Mouse (Mus musculus): ENCODE data around the gene Col25a1. TPM values are rescaled to one million over a fixed set of nuclear protein-coding genes. Genes with fewer than 3 reads are reported as not detected.

The Col25a1 gene
- 1.4 and 3.9 TPM in 2 replicates for polyA plus RNA-seq (2016; fragmentation: Nextera tagmentation; extraction: Ambion mirVana)

DNA sequence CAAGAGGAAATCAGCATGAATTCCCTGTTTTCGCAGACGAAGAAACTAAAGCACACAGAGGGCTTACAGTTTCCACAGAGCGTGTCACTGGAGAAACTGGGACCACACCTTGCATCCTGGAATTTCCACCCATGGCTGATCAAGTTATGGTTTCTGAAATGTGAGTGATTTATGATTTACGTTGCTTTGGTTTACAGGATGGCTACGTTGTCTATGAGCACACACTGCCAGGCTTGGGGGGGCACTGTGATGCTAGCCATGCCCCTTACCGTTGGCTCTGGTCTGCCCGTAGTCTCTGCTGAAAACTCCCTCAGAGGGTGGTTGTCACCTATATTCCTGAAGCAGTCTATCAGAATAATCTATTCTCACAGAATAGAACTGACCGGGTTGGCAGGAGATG is at the start of gene Col25a1:
Gene Col25a1, plus strand, starts transcription at position 301 of the 400 bp plus-strand sequence.
- Histone ChIP-seq H3K4me3 (no peak within 1 kb of the TSS), H3K9me3 (no peaks in the 10 kb centered on the region), H3K27ac (no peak within 1 kb of the TSS), H3K27me3 (ENCODE audit: insufficient read depth, poor library complexity, severe bottlenecking) (no peaks in the 10 kb centered on the region), H3K4me1 (no peaks in the 10 kb centered on the region), H3K36me3 (no peaks in the 10 kb centered on the region)
- no peak for DNase-seq (ENCODE audit: low spot score)
- 88% methylated on average over 8 of the region's 8 CpGs for WGBS

DNA sequence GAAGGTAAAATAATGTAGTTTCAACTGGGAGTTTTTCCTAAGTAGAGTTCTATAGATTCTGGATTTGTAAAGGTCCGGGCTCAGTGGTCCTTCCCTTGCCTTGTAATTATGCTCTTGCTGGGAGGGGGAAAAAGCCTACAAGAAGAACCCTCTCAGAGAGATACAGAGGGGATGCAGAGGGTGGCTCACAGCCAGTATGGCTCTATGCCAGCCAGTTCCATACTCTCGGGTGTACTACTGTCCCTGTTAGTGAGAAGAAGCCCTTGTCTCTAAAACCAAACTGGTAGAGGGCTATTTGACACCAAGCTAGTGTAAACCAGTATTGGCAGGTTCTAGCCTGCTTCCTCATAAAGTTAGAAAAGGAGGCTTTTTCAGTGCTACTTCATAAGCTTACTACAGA is 48.0 kb upstream of the Col25a1 start:
- H3K27ac ChIP-seq, result no peak overlapping the region
- H3K27me3 ChIP-seq (ENCODE audit: insufficient read depth, poor library complexity, severe bottlenecking), result no peaks in the 10 kb centered on the region
- H3K4me3 ChIP-seq, result no peak overlapping the region
- no peaks in the 10 kb centered on the region for H3K4me1 ChIP-seq
- H3K36me3 ChIP-seq, result no peaks in the 10 kb centered on the region
- DNase-seq (ENCODE audit: low spot score), result peak; percentile 60
- no peaks in the 10 kb centered on the region for H3K9me3 ChIP-seq
- 60% methylated on average over 2 of the region's 2 CpGs for WGBS

DNA sequence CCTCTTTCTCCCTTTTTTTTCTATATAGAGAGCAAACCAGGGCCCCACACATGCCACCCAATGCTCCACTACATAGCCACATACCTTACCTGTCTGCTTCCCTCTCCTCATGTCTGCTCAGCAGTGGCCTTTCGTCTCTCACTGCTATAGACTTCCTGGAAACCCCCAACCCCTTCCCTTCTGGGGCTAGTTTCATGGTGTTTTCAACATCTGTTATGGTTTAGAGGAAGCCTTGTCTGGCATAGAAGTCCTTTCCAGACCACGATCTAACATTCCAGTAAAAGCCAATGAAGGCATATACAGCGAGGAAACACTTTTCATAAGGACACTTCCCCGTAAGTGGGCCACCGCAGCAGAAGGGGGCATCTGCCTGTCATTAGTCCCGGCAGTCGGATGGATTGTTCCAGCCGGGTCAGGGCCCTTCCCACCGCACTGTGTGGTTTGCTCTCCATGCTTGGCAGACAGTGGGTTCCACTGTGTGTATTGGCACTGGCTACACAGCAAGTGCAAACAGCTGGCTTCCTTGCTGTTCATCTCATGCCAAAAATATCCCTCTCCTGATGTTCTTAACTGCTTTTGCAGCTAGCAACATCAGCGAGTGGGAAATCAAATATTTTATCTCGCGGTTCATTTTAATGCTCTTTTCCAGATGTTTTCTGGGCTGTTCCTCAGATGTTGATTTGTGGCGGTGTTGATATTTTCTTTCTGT is 44.8 kb upstream of the Col25a1 start:
- H3K4me1 ChIP-seq, result no peaks in the 10 kb centered on the region
- no peaks in the 10 kb centered on the region for H3K9me3 ChIP-seq
- no peak overlapping the region for H3K27ac ChIP-seq
- no peaks in the 10 kb centered on the region for H3K36me3 ChIP-seq
- 79% methylated on average over 13 of the region's 13 CpGs for WGBS
- no peak overlapping the region for H3K4me3 ChIP-seq
- peak; percentile 47 for DNase-seq (ENCODE audit: low spot score)
- H3K27me3 ChIP-seq (ENCODE audit: insufficient read depth, poor library complexity, severe bottlenecking), result no peaks in the 10 kb centered on the region

DNA sequence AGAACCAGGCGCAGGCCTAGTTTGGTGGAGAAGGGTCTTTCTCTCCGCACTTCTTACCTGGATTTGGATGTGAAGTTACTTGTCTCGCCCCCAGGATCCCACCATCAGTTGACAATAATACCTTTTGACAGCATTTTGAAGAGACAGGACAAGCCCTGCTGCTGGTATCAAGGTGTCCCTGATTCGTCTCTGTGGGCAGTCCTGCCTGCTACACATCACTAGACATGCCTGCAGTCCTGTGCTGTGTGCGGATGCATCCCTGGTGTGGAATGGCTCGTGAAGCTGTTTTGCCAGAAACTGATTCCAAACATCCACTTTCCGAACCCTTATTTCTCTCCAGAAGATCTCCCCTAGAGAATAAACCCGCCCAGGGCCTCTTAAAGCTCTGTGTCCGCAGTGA is 43.8 kb upstream of the Col25a1 start:
- Histone ChIP-seq H3K9me3 (no peaks in the 10 kb centered on the region), H3K27ac (no peak overlapping the region), H3K27me3 (ENCODE audit: insufficient read depth, poor library complexity, severe bottlenecking) (no peaks in the 10 kb centered on the region), H3K36me3 (no peaks in the 10 kb centered on the region), H3K4me1 (no peaks in the 10 kb centered on the region), H3K4me3 (no peak overlapping the region)
- WGBS, result 78% methylated on average over 9 of the region's 9 CpGs
- peak; percentile 60 for DNase-seq (ENCODE audit: low spot score)

DNA sequence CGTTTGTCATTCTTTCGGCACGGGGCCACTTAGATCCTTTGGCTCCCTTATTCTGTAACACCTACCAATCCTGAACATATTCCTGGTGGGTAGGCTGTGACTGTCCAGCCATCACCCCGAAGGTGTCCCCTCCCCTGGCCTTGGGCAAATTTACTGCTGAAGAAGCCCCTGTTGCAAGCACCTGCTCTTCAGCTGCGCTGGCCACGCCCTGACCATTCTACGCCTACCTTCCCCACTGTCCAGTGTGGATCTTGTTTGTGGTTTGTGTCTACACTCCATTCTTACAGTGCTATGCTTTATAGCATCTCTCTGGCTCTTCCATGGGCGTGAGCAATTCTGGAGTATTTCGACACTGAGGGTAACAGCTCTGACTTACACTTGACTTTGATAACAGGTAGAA is 42.6 kb upstream of the Col25a1 start:
- DNase-seq (ENCODE audit: low spot score), result peak; percentile 39
- H3K27me3 ChIP-seq (ENCODE audit: insufficient read depth, poor library complexity, severe bottlenecking), result no peaks in the 10 kb centered on the region
- H3K9me3 ChIP-seq, result no peaks in the 10 kb centered on the region
- H3K36me3 ChIP-seq, result no peaks in the 10 kb centered on the region
- WGBS, result 83% methylated on average over 9 of the region's 9 CpGs
- H3K27ac ChIP-seq, result no peak overlapping the region
- no peak overlapping the region for H3K4me3 ChIP-seq
- no peaks in the 10 kb centered on the region for H3K4me1 ChIP-seq

DNA sequence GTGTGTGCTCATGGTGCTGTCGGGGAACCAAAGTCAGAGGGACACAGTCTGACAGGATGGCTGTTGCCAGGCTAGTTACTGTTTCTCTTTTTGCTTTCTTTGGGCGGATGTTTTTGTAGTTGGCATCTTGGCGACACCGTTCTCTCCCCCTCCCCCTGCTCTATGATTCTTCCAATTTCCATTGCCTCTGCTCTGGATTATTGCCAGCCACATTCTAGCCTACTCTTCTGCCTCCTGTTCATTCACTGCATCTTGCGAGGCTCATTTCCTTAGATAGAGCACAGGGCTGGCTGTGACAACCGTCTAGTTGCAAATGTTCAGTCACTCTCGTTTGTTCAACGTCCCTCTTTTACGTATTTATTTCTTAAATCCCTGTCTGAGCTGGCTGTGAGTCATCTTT is 40.8 kb upstream of the Col25a1 start:
- Histone ChIP-seq H3K4me3 (no peak overlapping the region), H3K4me1 (no peaks in the 10 kb centered on the region), H3K9me3 (no peaks in the 10 kb centered on the region), H3K27ac (no peak overlapping the region), H3K36me3 (no peaks in the 10 kb centered on the region), H3K27me3 (ENCODE audit: insufficient read depth, poor library complexity, severe bottlenecking) (no peaks in the 10 kb centered on the region)
- peak; percentile 36 for DNase-seq (ENCODE audit: low spot score)
- 85% methylated on average over 9 of the region's 9 CpGs for WGBS

DNA sequence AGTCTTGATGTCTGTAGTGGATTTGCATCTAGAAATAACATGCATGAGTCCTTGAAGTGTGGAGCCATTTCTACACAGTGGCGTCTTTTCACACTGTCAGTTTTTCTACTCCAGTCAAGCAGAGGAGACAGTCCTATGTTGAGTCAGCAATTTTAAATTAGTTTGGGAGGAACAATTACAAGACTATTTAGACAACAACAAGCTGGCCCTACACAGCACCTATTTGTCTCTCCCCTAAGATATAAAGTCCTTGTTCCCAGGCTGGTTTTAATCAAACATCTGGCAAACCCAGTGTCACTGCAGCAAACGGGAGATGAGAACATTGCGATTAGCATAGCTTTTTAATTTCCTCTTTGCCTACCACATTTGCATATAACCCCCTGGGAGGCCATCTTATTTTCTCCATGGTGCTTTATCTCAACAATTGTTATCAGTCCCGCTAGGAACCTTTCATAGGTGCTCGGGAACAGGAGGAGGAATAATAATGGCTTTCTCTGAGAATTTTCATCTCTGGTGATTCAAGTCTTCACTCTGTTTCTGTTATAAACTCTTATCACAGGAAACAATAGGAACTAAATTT is 37.1 kb upstream of the Col25a1 start:
- no peak overlapping the region for H3K27ac ChIP-seq
- H3K9me3 ChIP-seq, result no peaks in the 10 kb centered on the region
- no peaks in the 10 kb centered on the region for H3K36me3 ChIP-seq
- no peaks in the 10 kb centered on the region for H3K4me1 ChIP-seq
- WGBS, result 61% methylated on average over 5 of the region's 5 CpGs
- H3K27me3 ChIP-seq (ENCODE audit: insufficient read depth, poor library complexity, severe bottlenecking), result no peaks in the 10 kb centered on the region
- peak; percentile 28 for DNase-seq (ENCODE audit: low spot score)
- no peak overlapping the region for H3K4me3 ChIP-seq

DNA sequence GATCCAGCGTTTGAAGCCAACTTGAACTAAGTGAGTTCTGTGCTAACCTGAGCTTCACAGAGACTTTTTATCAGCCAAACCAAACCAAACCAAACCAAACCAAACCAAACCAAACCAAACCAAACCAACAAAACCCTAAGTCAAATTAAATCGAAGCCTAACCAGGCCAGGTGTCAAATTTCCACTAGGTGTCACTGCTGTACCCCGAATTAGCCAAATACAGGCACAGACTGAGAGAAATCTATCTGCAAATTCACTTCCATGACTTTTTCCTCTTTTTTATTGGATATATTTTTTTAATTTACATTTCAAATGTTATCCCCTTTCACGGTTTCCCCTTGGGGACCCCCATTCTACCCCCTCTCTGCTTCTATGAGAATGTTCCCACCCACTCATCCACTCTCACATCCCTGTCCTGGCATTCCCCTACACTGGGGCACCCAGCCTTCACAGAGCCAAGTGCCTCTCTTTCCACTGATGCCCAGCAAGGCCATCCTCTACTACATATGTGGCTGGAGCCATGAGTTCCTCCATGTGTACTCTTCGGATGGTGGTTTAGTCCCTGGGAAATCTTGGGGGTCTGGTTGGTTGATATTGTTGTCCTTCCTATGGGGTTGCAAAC is 36.0 kb upstream of the Col25a1 start:
- Histone ChIP-seq H3K4me3 (no peak overlapping the region), H3K36me3 (no peaks in the 10 kb centered on the region), H3K27ac (no peak overlapping the region), H3K9me3 (no peaks in the 10 kb centered on the region), H3K27me3 (ENCODE audit: insufficient read depth, poor library complexity, severe bottlenecking) (no peaks in the 10 kb centered on the region), H3K4me1 (no peaks in the 10 kb centered on the region)
- DNase-seq (ENCODE audit: low spot score), result peak; percentile 67
- WGBS, result 35% methylated on average over 5 of the region's 5 CpGs

DNA sequence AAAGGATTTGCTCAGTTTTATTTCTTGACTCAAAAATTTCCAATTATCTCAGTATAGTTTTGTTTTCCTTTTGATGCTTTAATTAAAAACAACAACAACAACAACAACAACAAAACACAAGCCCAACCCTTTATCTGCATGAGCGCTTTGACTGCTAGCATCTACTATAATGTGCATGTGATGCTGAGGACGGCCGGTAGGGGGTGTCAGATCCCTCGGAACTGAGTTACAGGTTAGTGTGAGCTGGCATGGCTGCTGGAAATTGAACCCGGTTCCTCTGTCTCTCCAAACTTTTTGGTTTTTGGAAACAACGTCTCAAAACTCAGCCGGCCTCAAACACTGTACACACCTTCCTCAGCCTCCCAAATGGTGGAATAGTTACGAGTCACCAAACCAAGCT is 27.8 kb upstream of the Col25a1 start:
- H3K9me3 ChIP-seq, result no peaks in the 10 kb centered on the region
- no peak overlapping the region for H3K4me3 ChIP-seq
- no peak overlapping the region for H3K27ac ChIP-seq
- no peaks in the 10 kb centered on the region for H3K4me1 ChIP-seq
- H3K36me3 ChIP-seq, result no peaks in the 10 kb centered on the region
- DNase-seq (ENCODE audit: low spot score), result peak; percentile 73
- H3K27me3 ChIP-seq (ENCODE audit: insufficient read depth, poor library complexity, severe bottlenecking), result no peaks in the 10 kb centered on the region
- WGBS, result 68% methylated on average over 8 of the region's 8 CpGs

DNA sequence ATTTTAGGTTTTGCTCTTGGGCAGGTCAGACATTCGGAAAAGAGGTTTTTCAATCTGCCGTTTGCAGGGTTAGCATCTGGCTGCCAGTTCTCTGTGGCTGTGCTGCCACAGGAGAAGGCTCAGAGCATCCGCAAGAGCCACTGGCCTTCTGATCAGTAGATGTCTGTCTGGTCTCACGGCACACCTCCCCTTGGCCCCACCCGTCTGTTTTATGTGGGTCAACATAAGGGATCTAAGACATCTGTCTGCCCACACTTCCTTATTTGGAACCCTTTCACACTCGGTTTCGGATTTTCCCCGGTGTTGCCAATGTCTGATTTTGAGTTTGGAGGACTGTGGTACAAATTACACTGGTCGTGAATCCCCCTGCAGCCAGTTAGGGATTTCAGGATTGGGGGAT is 26.8 kb upstream of the Col25a1 start:
- Histone ChIP-seq H3K27ac (no peak overlapping the region), H3K9me3 (no peaks in the 10 kb centered on the region), H3K4me3 (no peak overlapping the region), H3K36me3 (no peaks in the 10 kb centered on the region), H3K27me3 (ENCODE audit: insufficient read depth, poor library complexity, severe bottlenecking) (no peaks in the 10 kb centered on the region), H3K4me1 (no peaks in the 10 kb centered on the region)
- WGBS, result 61% methylated on average over 9 of the region's 9 CpGs
- peak; percentile 60 for DNase-seq (ENCODE audit: low spot score)

DNA sequence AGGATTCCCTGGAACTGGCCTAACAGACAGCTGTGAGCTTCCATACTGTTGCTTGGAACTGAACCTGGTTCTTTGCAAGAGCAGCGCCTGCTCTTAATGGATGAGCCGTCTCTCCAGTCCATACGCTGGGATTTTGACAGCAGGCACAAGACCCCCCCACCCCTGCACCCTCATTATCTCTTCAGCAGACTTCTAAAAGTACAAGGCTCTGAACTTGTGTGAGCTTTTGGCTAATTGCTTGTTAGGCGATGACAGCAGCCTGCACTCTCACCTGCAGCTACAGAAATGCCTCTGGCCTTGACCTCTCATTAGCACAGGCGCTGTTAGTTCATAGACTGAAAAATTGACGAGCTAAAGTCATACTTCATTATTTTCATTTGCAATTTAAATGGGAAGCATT is 14.4 kb upstream of the Col25a1 start:
- H3K4me1 ChIP-seq, result peaks cover 4% of the 10 kb centered on the region; the same call in 1 of the 2 replicates
- H3K9me3 ChIP-seq, result no peaks in the 10 kb centered on the region
- no peaks in the 10 kb centered on the region for H3K36me3 ChIP-seq
- 59% methylated on average over 6 of the region's 6 CpGs for WGBS
- no peak overlapping the region for H3K4me3 ChIP-seq
- H3K27me3 ChIP-seq (ENCODE audit: insufficient read depth, poor library complexity, severe bottlenecking), result no peaks in the 10 kb centered on the region
- H3K27ac ChIP-seq, result no peak overlapping the region
- DNase-seq (ENCODE audit: low spot score), result peak; percentile 69

DNA sequence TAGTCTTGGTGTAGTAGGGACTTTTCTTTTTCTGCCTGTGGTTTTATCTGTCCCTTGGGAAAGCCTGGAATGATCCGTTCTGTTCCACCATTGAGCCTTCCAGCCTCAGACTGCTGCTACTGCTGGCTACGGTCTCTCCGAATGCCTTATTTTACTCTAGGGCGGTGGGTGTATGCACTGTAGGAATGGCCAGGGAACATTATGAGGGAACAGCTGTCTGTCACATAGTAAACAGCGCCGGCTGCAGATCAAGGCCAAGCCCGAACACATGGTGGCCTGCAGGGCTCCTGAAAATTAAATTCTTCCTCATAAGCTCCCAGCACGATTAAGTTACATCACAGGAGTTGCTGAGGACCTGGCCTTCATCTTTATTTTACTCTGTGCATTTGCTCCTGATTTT is 3.5 kb upstream of the Col25a1 start:
- H3K4me3 ChIP-seq, result no peak overlapping the region
- no peaks in the 10 kb centered on the region for H3K4me1 ChIP-seq
- no peak overlapping the region for H3K27ac ChIP-seq
- H3K36me3 ChIP-seq, result no peaks in the 10 kb centered on the region
- H3K9me3 ChIP-seq, result no peaks in the 10 kb centered on the region
- H3K27me3 ChIP-seq (ENCODE audit: insufficient read depth, poor library complexity, severe bottlenecking), result no peaks in the 10 kb centered on the region
- WGBS, result 81% methylated on average over 8 of the region's 8 CpGs
- no peak for DNase-seq (ENCODE audit: low spot score)

DNA sequence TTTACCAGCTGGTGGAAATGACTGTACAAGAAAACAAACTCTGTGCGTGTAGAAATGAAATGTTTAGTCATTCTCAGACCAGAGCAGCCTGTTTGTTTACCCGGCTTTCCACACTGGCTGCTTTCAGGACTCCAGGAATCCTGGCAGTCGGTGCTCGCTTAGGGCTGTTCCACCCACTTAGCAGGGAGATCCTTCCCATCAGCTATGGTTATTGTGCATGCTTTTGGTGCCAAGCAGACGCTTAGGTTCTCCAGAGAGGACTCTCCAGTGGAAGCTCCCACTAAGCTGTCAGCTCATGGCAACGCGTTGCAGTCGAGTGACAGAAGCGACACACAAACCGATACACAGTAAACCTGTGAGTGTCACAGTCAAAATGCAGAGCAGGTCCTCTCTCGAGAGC is 2.7 kb upstream of the Col25a1 start:
- Histone ChIP-seq H3K4me3 (no peak overlapping the region), H3K27ac (no peak overlapping the region), H3K36me3 (no peaks in the 10 kb centered on the region), H3K9me3 (no peaks in the 10 kb centered on the region), H3K4me1 (no peaks in the 10 kb centered on the region), H3K27me3 (ENCODE audit: insufficient read depth, poor library complexity, severe bottlenecking) (no peaks in the 10 kb centered on the region)
- 73% methylated on average over 11 of the region's 11 CpGs for WGBS
- DNase-seq (ENCODE audit: low spot score), result no peak
